Mouse (Mus musculus) adipocyte (in vitro differentiated cells): Measurements from ENCODE around the gene Tmem260.
A peak's percentile ranks its signal among the peaks of the same experiment; 100 is the strongest.

Experiments used
- DNase-seq: peaks from one replicate; pipeline ENCODE4 v3.0.0-alpha.2; 2016; ENCODE audit warnings: low spot score

Gene Tmem260

DNA sequence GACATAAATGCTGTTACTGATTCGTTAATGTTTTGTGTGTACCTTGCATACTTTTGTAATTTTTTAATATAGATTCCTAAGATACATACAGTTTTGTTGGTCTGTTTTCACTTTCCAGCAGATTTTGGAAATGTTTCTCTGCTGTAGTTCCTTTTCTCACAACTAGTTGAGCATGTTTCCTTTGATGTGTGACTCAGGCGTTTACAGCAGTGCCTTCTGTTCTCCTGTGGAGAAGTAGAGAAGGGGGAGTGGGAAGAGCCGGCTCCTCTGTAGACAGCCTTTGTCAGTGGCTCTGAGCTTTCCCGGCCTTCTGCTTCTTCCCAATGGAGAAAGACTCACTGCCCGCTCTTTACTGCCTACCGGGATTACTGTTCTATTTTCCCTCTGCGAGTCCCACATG is 35.7 kb downstream of the Tmem260 start:
- DNase-seq = no peak

GRCm38 (mm10) chr14:48482762-48483161 is 36.8 kb downstream of the Tmem260 start:
- no peak for DNase-seq

- DNase-seq = no peak
Measured at GRCm38 (mm10) chr14:48493896-48494295, 48.0 kb downstream of the Tmem260 start.

- no peak for DNase-seq
Measured at GRCm38 (mm10) chr14:48502573-48502972, 56.6 kb downstream of the Tmem260 start.

DNA sequence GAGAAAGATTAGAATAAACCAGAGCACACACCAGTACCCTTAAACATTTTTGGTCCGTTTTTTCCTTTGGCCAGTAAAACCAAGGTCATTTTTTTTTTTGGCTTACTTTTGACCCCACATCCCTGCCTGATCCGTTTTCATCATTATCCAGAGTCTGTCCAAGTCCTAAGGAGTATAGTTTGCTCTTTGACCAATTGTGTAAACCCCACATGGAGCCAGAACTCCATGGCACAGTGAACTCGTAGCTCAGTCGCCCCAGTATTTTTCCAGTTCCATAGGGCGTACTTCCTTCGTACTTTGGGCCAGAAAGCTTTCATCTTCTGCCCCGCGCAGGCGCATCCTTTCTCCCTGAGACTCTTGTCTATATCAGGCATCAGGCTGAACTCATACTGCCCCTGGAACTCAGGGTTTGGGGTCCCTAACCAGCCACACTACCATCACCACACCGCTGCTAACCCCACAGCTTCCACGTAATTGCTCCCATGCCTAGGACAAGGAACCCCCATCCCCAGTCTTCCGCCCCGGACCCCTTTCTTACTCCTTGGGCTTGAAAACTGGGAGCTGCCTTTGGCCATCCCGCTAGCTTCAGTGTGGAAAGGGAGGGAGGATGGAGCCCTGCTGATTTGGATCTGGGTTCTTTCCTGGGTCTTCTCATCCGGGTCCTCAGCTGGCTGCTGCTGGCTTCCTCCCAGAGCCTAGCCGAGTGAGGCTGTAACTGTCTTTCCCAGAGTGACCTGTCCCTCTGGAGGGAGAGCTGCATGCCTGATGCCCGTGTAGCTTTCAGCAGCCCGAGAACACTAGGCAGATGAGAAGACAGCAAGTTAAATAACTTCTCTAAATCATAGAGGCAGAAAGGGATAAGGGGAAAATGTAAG is 58.0 kb downstream of the Tmem260 start:
- DNase-seq = peak; percentile 16

GRCm38 (mm10) chr14:48504566-48504950 is 58.6 kb downstream of the Tmem260 start:
- DNase-seq = no peak

- no peak for DNase-seq
Measured at GRCm38 (mm10) chr14:48505606-48506005, 59.7 kb downstream of the Tmem260 start.

- peak; percentile 24 for DNase-seq
Measured at GRCm38 (mm10) chr14:48507376-48507775, 61.5 kb downstream of the Tmem260 start.

GRCm38 (mm10) chr14:48509131-48509530 is 63.2 kb downstream of the Tmem260 start:
- DNase-seq = peak; percentile 4

DNA sequence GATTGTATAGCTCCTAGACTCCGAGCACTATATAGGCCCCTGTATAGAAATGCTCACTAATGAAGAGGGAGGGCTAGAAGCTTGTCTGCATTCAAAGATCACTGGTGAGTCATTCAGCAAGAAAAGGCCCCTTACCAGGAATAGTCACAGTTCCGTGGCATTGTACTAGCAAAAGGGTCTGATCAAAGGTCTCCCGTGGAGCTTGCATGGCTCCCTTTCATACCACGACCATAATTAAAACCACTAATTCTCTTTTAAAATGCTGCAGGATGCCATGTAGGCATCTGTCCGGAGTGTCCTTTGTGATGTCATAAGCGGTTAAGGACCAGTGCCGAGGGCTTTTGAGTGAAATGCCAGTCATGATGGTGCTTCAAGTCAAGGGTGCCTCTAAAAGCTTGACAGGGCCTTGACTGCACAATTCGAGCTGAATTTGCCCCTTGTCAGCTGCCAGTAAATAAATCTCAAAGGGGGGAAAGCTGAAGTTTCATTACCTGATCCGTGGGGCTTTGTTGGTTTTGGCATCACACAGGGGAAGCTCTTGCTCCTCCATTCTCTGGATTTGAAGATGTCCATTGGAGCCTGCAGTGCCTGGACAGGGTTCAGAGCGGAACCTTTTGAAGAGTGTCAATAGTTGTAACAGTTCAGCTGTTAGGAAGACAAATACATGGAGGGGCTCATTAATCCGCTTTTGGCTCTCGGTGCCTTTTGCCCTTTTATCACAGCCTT is 67.3 kb downstream of the Tmem260 start:
- DNase-seq = no peak

DNA sequence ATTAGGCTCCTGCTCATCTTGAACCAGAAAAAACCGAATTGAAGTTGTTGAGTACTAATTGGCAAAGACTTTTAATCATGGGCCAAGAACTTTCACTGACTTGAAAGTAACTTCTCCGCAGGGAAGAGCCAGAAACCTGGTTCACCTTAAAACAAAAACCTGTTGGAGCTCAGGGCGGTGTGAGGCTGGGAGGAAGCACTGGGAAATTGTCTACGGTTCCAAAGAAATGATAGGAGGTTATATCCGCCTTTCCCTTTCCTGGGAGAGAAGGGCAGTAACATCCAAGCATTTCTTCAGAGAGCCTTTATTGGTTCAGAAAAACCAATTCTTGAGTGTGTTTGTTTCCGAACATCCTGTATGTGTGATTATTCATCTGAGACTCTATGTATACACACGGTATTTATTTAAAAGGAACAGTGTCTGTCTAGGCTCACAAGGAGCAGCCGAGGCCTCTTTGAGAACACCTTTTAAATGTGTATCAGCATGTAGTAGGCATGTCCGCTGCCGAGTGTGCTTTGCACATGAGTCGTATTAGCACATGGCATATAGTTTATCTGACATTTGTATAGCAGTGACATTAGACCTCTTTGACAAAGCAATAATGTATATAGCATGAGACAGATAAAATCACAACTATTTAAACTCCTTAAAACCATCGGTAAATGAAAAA is 68.0 kb downstream of the Tmem260 start:
- no peak for DNase-seq

DNA sequence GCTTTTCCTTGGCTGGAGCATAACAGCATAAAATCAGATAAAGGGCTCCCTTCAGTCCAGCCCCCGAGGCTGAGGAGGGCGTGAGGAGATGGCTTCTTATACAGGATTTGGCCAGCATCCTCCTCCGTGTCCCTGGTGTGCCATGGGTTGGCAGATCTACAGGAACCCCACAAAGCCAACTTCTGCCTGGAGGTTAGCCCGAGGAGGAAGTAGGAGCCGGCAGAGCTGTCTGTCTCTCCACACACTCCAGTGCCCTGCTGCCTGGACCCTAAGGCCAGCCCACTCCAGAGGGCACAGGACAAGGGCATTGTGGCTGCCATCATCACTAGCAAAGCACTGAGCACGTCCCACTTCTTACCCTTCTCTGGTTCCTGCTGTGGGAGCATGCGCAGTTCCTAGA is 68.7 kb downstream of the Tmem260 start:
- no peak for DNase-seq

DNA sequence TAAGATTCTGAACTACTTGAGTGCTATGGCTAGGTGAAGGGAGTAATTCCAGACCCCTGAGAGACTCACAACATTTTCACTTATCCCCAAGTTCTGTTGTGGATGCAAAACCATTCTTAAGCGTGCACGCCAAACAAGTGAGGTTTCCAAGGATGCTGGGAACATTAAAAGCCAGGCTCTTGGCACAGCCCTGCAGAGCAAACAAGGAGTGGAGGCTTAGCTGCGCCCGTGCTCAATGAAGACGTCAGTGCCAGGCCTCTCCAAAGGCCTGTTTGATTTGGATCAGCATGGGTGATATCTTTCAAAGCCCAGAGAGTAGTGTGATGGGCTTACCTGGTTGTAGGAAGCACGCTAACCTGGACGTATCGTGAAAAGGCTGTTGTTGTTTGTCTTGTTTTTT is 69.6 kb downstream of the Tmem260 start:
- no peak for DNase-seq

DNA sequence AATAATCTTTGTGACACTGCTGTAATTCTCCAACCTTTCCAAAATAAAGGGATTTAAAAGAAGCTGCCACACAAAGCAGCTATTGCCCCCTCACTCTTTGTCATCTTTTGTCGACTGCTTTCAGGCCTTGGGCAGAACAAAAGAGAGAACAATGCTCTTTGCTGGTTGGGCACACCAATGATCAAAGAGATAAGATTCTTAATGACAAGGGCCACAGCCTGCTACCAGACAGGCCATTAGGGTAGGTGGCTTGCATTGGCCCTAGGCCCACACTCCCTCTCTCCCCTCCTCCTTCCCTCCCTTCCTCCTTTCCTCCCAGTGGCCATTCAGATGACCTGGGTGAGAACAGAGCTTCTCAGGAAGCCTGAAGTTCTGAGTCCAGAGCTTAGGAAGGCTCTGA is 77.4 kb downstream of the Tmem260 start:
- DNase-seq = no peak

GRCm38 (mm10) chr14:48524135-48524534 is 78.2 kb downstream of the Tmem260 start:
- DNase-seq = peak; percentile 8

- no peak for DNase-seq
Measured at GRCm38 (mm10) chr14:48525055-48525454, 79.1 kb downstream of the Tmem260 start.

- no peak for DNase-seq
Measured at GRCm38 (mm10) chr14:48530629-48531028, 84.7 kb downstream of the Tmem260 start.

DNA sequence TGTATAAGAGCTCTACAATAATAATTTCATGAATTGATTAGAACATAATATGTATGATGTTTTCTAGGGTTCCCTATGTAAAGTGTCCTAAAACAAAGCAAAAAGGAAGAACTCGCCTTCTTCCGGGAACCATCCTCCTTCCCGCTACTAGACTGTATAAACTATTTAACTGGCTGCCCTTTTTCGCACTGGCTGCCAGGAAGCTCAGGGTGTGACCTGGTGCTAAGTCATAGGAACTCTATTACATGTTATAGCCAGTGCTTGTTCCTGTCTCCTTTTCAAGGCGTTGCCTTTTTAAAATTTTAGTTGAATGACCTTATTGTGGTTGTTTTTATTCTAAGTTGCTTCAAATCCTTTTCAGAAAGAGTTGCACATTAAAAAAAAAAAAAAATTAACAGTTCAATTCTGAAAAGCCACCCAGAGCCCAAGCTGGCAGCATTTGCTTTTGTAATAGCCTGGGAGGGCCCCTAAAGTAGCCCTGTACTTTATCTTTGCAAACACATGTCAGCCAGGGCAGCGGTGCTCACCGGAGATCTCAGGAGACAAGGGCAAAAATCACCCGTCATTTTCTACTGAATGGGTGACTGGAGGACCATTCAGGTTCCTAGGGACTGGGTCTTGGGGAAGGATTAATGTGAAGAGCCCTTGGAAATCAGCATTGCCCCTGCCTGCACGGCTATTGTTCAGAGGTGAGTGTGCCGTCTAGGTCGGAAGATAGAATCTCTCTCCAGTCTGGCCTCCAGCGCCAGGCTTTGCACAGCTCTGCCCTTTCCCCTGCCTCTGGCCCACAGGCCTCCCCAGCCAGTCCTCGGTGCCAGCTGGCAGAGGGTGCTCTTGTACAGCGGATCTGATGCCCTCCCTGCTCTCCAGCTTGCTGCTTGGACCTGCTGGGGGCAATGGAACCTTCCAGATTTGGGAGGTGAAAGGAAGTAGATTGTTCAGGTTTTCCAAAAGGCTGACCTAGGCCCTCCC is 92.2 kb downstream of the Tmem260 start:
- DNase-seq = peak; percentile 81

DNA sequence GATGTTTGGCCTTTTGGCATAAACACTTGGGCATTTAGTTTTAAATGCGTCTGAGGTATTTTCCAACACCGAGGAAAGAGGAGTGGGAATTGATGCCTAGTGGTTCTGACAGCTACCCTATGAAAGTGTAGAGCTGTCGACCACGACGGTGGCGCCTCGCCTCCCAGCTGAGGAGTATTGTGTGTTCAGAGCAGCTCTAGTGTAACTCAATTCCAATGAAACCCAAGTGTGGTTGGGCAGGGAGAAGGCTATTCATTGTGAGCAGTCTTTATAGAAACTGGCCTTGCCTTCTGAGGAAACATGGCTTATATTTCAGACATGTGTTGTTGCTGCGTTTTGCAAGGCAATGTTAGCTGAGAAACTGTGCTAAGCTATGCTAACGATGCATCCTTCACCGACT is 99.2 kb downstream of the Tmem260 start:
- no peak for DNase-seq

- DNase-seq = no peak
Measured at GRCm38 (mm10) chr14:48546009-48546408, 100.1 kb downstream of the Tmem260 start.

DNA sequence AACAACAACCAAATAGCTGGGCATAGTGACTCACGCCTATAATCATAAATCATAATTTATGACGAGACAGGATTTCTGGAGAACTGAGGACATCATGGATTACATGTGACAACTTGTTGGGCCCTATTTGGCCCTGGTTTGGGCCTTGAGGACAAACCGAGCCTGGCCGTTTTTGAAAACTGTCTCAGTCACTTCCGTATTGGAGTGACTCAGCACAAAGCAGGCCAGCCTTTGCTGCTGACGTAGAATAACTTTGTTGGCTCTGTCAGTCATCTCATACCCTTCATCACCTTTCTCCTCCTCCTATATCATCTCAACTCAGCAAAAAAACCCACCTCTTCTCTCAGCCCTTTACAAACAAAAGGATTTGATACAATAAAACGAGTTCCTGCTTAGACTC is 103.8 kb downstream of the Tmem260 start:
- no peak for DNase-seq

DNA sequence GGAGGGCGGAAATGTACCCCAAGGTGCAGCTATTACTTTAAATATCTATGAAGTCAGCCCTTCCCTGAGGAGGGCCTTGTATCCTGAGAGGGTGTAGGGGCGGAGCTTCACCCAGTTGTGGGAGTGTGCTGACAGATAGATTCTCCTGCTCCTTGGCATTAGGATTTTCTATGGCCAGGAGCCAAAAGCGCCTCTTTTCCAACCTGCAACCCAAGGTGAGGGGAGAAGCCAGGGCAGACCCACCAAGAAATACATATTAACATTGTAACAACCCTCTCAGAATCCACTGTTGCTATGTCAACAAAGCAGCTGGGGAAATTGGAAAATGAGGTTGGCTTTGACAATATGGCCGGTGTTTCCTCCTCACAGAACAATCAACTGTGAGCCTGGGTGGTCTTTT is 107.3 kb downstream of the Tmem260 start:
- no peak for DNase-seq
